Mouse (Mus musculus): Measurements from ENCODE around the gene Ccr1. TPM values are rescaled to one million over a fixed set of nuclear protein-coding genes. Genes with fewer than 3 reads are reported as not detected.

Ccr1 gene
- polyA plus RNA-seq, 1 experiment from 2014 or later, result 0.81 TPM

Other genes with a start within 250 kb of the Ccr1 start
- 0.07 and 0.14 TPM in 2 replicates for gene Cxcr6, start 162.2 kb downstream of the Ccr1 start, polyA plus RNA-seq (2016; fragmentation: Nextera tagmentation; extraction: Ambion mirVana)
- 10.2 and 11.1 TPM in 2 replicates for gene Fyco1, start 116.8 kb downstream of the Ccr1 start, polyA plus RNA-seq (2016; fragmentation: Nextera tagmentation; extraction: Ambion mirVana)
- 0.02 and 0.04 TPM in 2 replicates for gene Xcr1, start 106.7 kb downstream of the Ccr1 start, polyA plus RNA-seq (2016; fragmentation: Nextera tagmentation; extraction: Ambion mirVana)
- not detected in 2 replicates for gene Ccr1l1, start 9.7 kb upstream of the Ccr1 start, polyA plus RNA-seq (2016; fragmentation: Nextera tagmentation; extraction: Ambion mirVana)
- gene Ccr3, start 53.3 kb upstream of the Ccr1 start, polyA plus RNA-seq (2016; fragmentation: Nextera tagmentation; extraction: Ambion mirVana), result not detected in 2 replicates
- 0.06 and 0.22 TPM in 2 replicates for gene Ccr2, start 133.3 kb upstream of the Ccr1 start, polyA plus RNA-seq (2016; fragmentation: Nextera tagmentation; extraction: Ambion mirVana)
- 0.07 and 0.55 TPM in 2 replicates for gene Ccr5, start 152.9 kb upstream of the Ccr1 start, polyA plus RNA-seq (2016; fragmentation: Nextera tagmentation; extraction: Ambion mirVana)

All from forebrain, embryonic 10.5 days (tissue).